Mouse (Mus musculus) hindbrain, embryonic 14.5 days (tissue): ENCODE data around the gene Snrpf. TPM values are rescaled to one million over a fixed set of nuclear protein-coding genes. Genes with fewer than 3 reads are reported as not detected.

Experiments used
- ATAC-seq: fragments of 200-750 bp; cut with Nextera tagmentation; 2 replicates; pipeline ENCODE4 v1.8.0; 2017; ENCODE audit warnings: moderate number of reproducible peaks, mild to moderate bottlenecking, moderate TSS enrichment, moderate library complexity; ENCODE audit not compliant: low FRiP score
- DNase-seq: peaks from one replicate; pipeline ENCODE4 v3.0.0-alpha.2; 2015; ENCODE audit warnings: low spot score
- H3K27ac ChIP-seq: fragments of 300-500 bp; sonication (generic); 2 replicates; pipeline ENCODE4 v1.5.1; 2014; ENCODE audit warnings: mild to moderate bottlenecking, moderate library complexity
- H3K27me3 ChIP-seq: fragments of 300-500 bp; sonication (generic); 2 replicates; pipeline ENCODE4 v1.6.1; 2014; ENCODE audit warnings: mild to moderate bottlenecking, low read length, mixed read lengths; ENCODE audit not compliant: control insufficient read depth, insufficient read depth
- H3K36me3 ChIP-seq: fragments of 300-500 bp; sonication (generic); replicated peaks from 2 replicates; pipeline ENCODE4 v1.6.1; 2014; ENCODE audit not compliant: control insufficient read depth, insufficient read depth
- H3K4me1 ChIP-seq: fragments of 300-500 bp; sonication (generic); replicated peaks from 2 replicates; pipeline ENCODE4 v1.6.1; 2014; ENCODE audit warnings: antibody characterized with exemption, low read length, mixed read lengths; ENCODE audit not compliant: control insufficient read depth, insufficient read depth
- H3K4me2 ChIP-seq: fragments of 300-500 bp; sonication (generic); replicated peaks from 2 replicates; pipeline ENCODE4 v1.6.1; 2014; ENCODE audit warnings: mild to moderate bottlenecking, moderate library complexity
- H3K4me3 ChIP-seq: fragments of 300-500 bp; sonication (generic); replicated peaks from 2 replicates; pipeline ENCODE4 v1.5.1; 2014; ENCODE audit warnings: mild to moderate bottlenecking, low read length
- H3K9ac ChIP-seq: fragments of 300-500 bp; sonication (generic); 2 replicates; pipeline ENCODE4 v1.6.1; 2014
- H3K9me3 ChIP-seq: fragments of 300-500 bp; sonication (generic); 2 replicates; pipeline ENCODE4 v1.6.1; 2016; ENCODE audit warnings: low read length; ENCODE audit not compliant: control insufficient read depth
- WGBS: fragments of 180-500 bp; shearing (Covaris S2); extraction: QIAGEN DNeasy Blood & Tissue Kit; methylation state at CpG from one replicate; pipeline ENCODE4 v1.1.7; 2014; 5-methylcytosine and 5-hydroxymethylcytosine counted together
- polyA plus RNA-seq: library from polyadenylated mRNA; unstranded; fragments of >200 nt; fragmentation: Nextera tagmentation; extraction: Ambion mirVana; gene quantifications from 2 replicates; pipeline ENCODE4 v1.2.1, GENCODE M21; 2014

Snrpf gene
- polyA plus RNA-seq, 1 experiment from 2014 or later, result 72.6 TPM

DNA sequence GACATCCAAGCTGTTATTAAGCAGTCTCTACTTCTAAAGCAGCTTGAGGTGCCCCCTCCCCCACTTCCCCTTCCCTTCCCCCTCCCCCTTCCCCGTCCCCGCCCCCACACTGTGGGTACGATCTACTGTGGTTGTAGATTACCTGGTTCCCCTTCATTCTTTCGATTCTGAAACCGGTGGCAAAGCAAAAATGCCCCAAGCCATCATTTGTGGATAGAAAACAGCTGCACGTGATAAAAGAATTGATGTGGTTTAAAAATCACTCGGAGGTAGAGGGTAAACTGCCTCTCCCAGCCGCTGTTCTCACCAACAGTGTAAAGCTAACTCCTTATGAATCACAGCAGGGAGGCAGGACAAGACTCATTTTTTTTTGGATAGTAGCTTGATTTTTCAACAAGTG lies 25.3 kb upstream of the Snrpf start:
- no peaks in the 10 kb centered on the region for H3K27me3 ChIP-seq
- 80% methylated on average over 8 of the region's 8 CpGs for WGBS
- H3K4me3 ChIP-seq, result no peak overlapping the region
- ATAC-seq (no peak), DNase-seq (no peak)
- H3K9ac ChIP-seq, result no peak overlapping the region
- H3K36me3 ChIP-seq, result no peaks in the 10 kb centered on the region
- H3K9me3 ChIP-seq, result no peaks in the 10 kb centered on the region
- no peak overlapping the region for H3K27ac ChIP-seq
- no peak overlapping the region for H3K4me2 ChIP-seq
- H3K4me1 ChIP-seq, result no peaks in the 10 kb centered on the region

GRCm38 (mm10) chr10:93611419-93612007 lies 22.0 kb upstream of the Snrpf start:
- H3K9me3 ChIP-seq, result no peaks in the 10 kb centered on the region
- 38% methylated on average over 18 of the region's 18 CpGs for WGBS
- DNase-seq (peak; percentile 82), ATAC-seq (0 out of 2 replicates have a peak, but pooled peaks have one; percentile 40)
- H3K9ac ChIP-seq, result peak overlapping the region; percentile 37; the same call in 1 of the 2 replicates
- H3K4me2 ChIP-seq, result peak overlapping the region; percentile 36
- no peaks in the 10 kb centered on the region for H3K36me3 ChIP-seq
- H3K4me1 ChIP-seq, result no peaks in the 10 kb centered on the region
- H3K4me3 ChIP-seq, result no peak overlapping the region
- no peak overlapping the region; the same call in 1 of the 2 replicates for H3K27ac ChIP-seq
- no peaks in the 10 kb centered on the region for H3K27me3 ChIP-seq

DNA sequence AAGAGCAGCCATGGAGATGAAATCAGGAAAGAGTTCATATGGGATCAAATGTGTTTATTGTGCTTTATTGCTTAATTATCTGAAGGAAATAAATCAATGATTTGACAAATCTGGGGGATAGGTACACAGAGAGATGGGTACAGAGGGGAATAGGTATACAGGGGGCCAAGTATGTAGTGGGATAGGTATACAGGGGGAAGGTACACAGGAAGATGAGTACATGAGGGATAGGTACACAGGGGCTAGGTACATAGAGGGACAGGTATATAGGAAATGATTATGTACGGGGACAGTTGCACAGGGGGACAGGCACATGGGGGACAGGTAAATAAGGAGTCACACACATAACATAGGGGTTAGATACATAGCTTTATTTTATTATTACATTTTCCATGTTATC lies 21.4 kb upstream of the Snrpf start:
- Histone ChIP-seq H3K27me3 (no peaks in the 10 kb centered on the region), H3K4me3 (no peak overlapping the region), H3K4me1 (no peaks in the 10 kb centered on the region), H3K27ac (no peak overlapping the region), H3K9me3 (no peaks in the 10 kb centered on the region), H3K4me2 (no peak overlapping the region), H3K36me3 (no peaks in the 10 kb centered on the region), H3K9ac (no peak overlapping the region)
- ATAC-seq, result peak; percentile 21; the same call in 1 of the 2 replicates
- no peak for DNase-seq
- WGBS, result 100% methylated on average over 1 of the region's 1 CpGs

GRCm38 (mm10) chr10:93609236-93609635 lies 19.7 kb upstream of the Snrpf start:
- DNase-seq (no peak), ATAC-seq (no peak)
- Histone ChIP-seq H3K9me3 (no peaks in the 10 kb centered on the region), H3K4me2 (no peak overlapping the region), H3K27me3 (no peaks in the 10 kb centered on the region), H3K4me1 (no peaks in the 10 kb centered on the region), H3K4me3 (no peak overlapping the region), H3K9ac (no peak overlapping the region), H3K36me3 (no peaks in the 10 kb centered on the region), H3K27ac (no peak overlapping the region)
- WGBS, result 95% methylated on average over 7 of the region's 7 CpGs

- no peaks in the 10 kb centered on the region for H3K36me3 ChIP-seq
- DNase-seq (peak; percentile 54), ATAC-seq (no peak)
- no peak overlapping the region for H3K4me3 ChIP-seq
- H3K27ac ChIP-seq, result no peak overlapping the region
- H3K9me3 ChIP-seq, result 0 out of 2 replicates have a peak, but pooled peaks cover 4% of the 10 kb centered on the region
- no peaks in the 10 kb centered on the region for H3K27me3 ChIP-seq
- 53% methylated on average over 9 of the region's 9 CpGs for WGBS
- H3K9ac ChIP-seq, result no peak overlapping the region
- no peaks in the 10 kb centered on the region for H3K4me1 ChIP-seq
- H3K4me2 ChIP-seq, result no peak overlapping the region
These were observed 18.5 kb upstream of the Snrpf start for GRCm38 (mm10) chr10:93608051-93608450.

DNA sequence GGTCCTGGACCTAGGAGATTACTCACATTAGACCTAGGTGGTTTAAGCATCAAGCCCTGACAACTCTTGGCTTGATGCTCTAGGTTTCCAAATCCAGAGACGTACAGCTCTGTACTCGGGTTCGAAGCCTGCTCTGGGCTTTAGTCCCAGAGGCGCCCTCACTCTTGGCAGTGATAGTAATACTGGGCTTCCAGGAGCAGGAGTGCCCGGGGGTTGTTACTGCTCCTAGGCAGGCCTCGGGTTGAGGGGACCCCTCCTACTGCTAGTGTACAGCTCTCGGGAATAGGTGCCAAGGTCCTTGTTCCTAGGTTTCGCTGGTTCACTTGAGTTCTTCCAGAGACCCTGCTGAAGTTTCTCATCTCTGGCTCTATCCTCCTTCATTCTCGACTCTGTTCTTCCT lies 16.8 kb upstream of the Snrpf start:
- Histone ChIP-seq H3K4me1 (no peaks in the 10 kb centered on the region), H3K27ac (no peak overlapping the region), H3K27me3 (no peaks in the 10 kb centered on the region), H3K4me3 (no peak overlapping the region), H3K36me3 (no peaks in the 10 kb centered on the region), H3K9me3 (0 out of 2 replicates have a peak, but pooled peaks cover 4% of the 10 kb centered on the region), H3K4me2 (no peak overlapping the region), H3K9ac (no peak overlapping the region)
- 91% methylated on average over 9 of the region's 9 CpGs for WGBS
- DNase-seq (no peak), ATAC-seq (no peak)

DNA sequence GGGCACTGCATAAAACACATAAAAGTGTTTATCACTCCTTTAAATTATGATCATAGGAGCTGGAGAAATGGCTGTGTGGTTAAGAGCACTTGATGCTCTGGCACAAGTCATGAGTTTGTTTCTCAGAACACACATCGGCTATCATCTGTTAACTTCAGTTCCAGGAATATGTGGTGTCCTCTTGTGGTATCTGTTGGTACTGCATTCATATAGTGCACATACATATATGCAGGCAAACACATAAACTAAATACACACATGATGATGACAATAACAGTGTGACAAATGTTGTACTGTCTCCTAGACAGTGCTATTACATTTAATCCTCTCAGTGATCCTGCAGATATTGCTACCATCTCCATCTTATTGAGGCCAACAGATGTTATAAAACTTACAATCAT lies 13.8 kb upstream of the Snrpf start:
- Histone ChIP-seq H3K27ac (no peak overlapping the region), H3K36me3 (no peaks in the 10 kb centered on the region), H3K9me3 (0 out of 2 replicates have a peak, but pooled peaks cover 4% of the 10 kb centered on the region), H3K9ac (no peak overlapping the region), H3K4me2 (no peak overlapping the region), H3K4me3 (no peak overlapping the region), H3K27me3 (no peaks in the 10 kb centered on the region), H3K4me1 (no peaks in the 10 kb centered on the region)
- ATAC-seq, result no peak
- 100% methylated on average over 1 of the region's 1 CpGs for WGBS
- DNase-seq, result no peak

GRCm38 (mm10) chr10:93602309-93602708 lies 12.8 kb upstream of the Snrpf start:
- Histone ChIP-seq H3K36me3 (no peaks in the 10 kb centered on the region), H3K9ac (no peak overlapping the region), H3K27ac (no peak overlapping the region), H3K9me3 (0 out of 2 replicates have a peak, but pooled peaks cover 4% of the 10 kb centered on the region), H3K4me3 (no peak overlapping the region), H3K27me3 (no peaks in the 10 kb centered on the region), H3K4me2 (no peak overlapping the region), H3K4me1 (no peaks in the 10 kb centered on the region)
- no peak for DNase-seq
- no peak for ATAC-seq
- WGBS, result 74% methylated on average over 5 of the region's 5 CpGs

GRCm38 (mm10) chr10:93596641-93597040 lies 7.1 kb upstream of the Snrpf start:
- 84% methylated on average over 3 of the region's 3 CpGs for WGBS
- Histone ChIP-seq H3K27ac (no peak overlapping the region), H3K36me3 (no peaks in the 10 kb centered on the region), H3K9ac (no peak overlapping the region), H3K4me3 (no peak overlapping the region), H3K4me2 (no peak overlapping the region), H3K27me3 (no peaks in the 10 kb centered on the region; the same call in 1 of the 2 replicates), H3K4me1 (no peaks in the 10 kb centered on the region), H3K9me3 (no peaks in the 10 kb centered on the region)
- ATAC-seq (no peak), DNase-seq (no peak)

DNA sequence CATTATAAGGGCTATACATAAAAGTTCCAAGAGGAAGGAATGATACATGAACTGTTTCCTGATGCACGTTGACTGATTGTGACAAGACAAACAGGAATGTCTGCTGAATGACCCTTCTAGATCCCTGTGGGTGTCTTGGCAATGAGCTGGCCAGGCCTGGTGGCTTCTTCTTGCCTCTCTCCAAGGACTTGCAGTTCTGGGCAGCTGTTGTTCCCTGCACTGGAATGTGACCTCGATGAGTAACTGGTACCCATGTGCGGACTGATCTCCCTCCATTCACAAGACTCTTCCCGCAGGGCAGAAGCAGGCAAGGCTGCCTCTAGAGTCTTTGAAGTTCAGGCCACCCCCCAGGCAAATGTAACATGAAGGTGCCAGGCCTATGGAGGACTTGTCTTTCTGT lies 6.3 kb upstream of the Snrpf start:
- no peak overlapping the region for H3K4me2 ChIP-seq
- 60% methylated on average over 4 of the region's 4 CpGs for WGBS

More for the DNA sequence above, 6.3 kb upstream of the Snrpf start:
- Histone ChIP-seq H3K27ac (no peak overlapping the region), H3K36me3 (no peaks in the 10 kb centered on the region), H3K4me1 (no peaks in the 10 kb centered on the region), H3K9ac (no peak overlapping the region), H3K4me3 (no peak overlapping the region), H3K9me3 (no peaks in the 10 kb centered on the region), H3K27me3 (no peaks in the 10 kb centered on the region; the same call in 1 of the 2 replicates)
- DNase-seq (no peak), ATAC-seq (no peak)
